Mouse (Mus musculus) C2C12 (cell line): ENCODE data around the gene Rell1.

Source experiments
- CTCF ChIP-seq: IDR thresholded peaks from one replicate; pipeline ENCODE4 v1.5.1; 2011; ENCODE audit not compliant: control insufficient read depth, insufficient read depth, insufficient read length
- MAX ChIP-seq: IDR thresholded peaks from one replicate; pipeline ENCODE4 v1.6.1; 2011; ENCODE audit warnings: mild to moderate bottlenecking, control low read depth
- MYOD1 ChIP-seq: IDR thresholded peaks from one replicate; pipeline ENCODE4 v1.6.1; 2011; ENCODE audit warnings: low read depth; ENCODE audit not compliant: control insufficient read depth, insufficient read length
- MYOG ChIP-seq: IDR thresholded peaks from one replicate; pipeline ENCODE4 v1.6.1; 2011; ENCODE audit not compliant: control insufficient read depth, insufficient read length; ENCODE audit errors: extremely low read depth

- TF ChIP-seq CTCF (no peak), MAX (no peak), MYOD1 (no peak), MYOG (no peak)
Observed at GRCm38 (mm10) chr5:63872176-63872932, 96.3 kb downstream of the Rell1 start.
